Mouse (Mus musculus) splenic B cell, adult 2 months (primary cell): ENCODE data around the gene Palm2.
A peak's percentile ranks its signal among the peaks of the same experiment; 100 is the strongest.

Source experiments
- DNase-seq: peaks from one replicate; pipeline ENCODE4 v3.0.0-alpha.2; 2011; ENCODE audit warnings: low read depth, low spot score
- H3K27me3 ChIP-seq: 2 replicates; pipeline ENCODE4 v1.6.1; 2012; ENCODE audit warnings: mild to moderate bottlenecking, low read length, moderate library complexity, mixed read lengths; ENCODE audit not compliant: control insufficient read depth, poor library complexity, insufficient read depth, severe bottlenecking
- H3K36me3 ChIP-seq: 2 replicates; pipeline ENCODE4 v1.6.1; 2012; ENCODE audit warnings: mild to moderate bottlenecking, low read length, moderate library complexity, mixed read lengths; ENCODE audit not compliant: control insufficient read depth, poor library complexity, insufficient read depth, severe bottlenecking

Palm2 gene

GRCm38 (mm10) chr4:57694356-57695136, 260.5 kb downstream of the Palm2 start:
- Histone ChIP-seq H3K36me3 (no peaks in the 10 kb centered on the region), H3K27me3 (no peaks in the 10 kb centered on the region)
- DNase-seq: no peak

- Histone ChIP-seq H3K27me3 (no peaks in the 10 kb centered on the region), H3K36me3 (no peaks in the 10 kb centered on the region)
- no peak for DNase-seq
These were observed 262.9 kb downstream of the Palm2 start for GRCm38 (mm10) chr4:57696955-57697354.

GRCm38 (mm10) chr4:57697918-57698611, 264.0 kb downstream of the Palm2 start:
- H3K36me3 ChIP-seq: no peaks in the 10 kb centered on the region
- H3K27me3 ChIP-seq: no peaks in the 10 kb centered on the region
- no peak for DNase-seq

- no peak for DNase-seq
- Histone ChIP-seq H3K36me3 (no peaks in the 10 kb centered on the region), H3K27me3 (no peaks in the 10 kb centered on the region)
These were observed 267.5 kb downstream of the Palm2 start for GRCm38 (mm10) chr4:57701576-57701975.

- H3K27me3 ChIP-seq: no peaks in the 10 kb centered on the region
- no peaks in the 10 kb centered on the region for H3K36me3 ChIP-seq
- no peak for DNase-seq
These were observed 269.8 kb downstream of the Palm2 start for GRCm38 (mm10) chr4:57703574-57704470.

GRCm38 (mm10) chr4:57704575-57704974, 270.5 kb downstream of the Palm2 start:
- Histone ChIP-seq H3K27me3 (no peaks in the 10 kb centered on the region), H3K36me3 (no peaks in the 10 kb centered on the region)
- DNase-seq: peak; percentile 82

GRCm38 (mm10) chr4:57715849-57716248, 281.8 kb downstream of the Palm2 start:
- no peak for DNase-seq
- no peaks in the 10 kb centered on the region for H3K27me3 ChIP-seq
- H3K36me3 ChIP-seq: no peaks in the 10 kb centered on the region

- Histone ChIP-seq H3K27me3 (no peaks in the 10 kb centered on the region), H3K36me3 (no peaks in the 10 kb centered on the region)
- no peak for DNase-seq
These were observed 282.7 kb downstream of the Palm2 start for GRCm38 (mm10) chr4:57716735-57717134.

- Histone ChIP-seq H3K36me3 (no peaks in the 10 kb centered on the region), H3K27me3 (no peaks in the 10 kb centered on the region)
- DNase-seq: no peak
These were observed 283.3 kb downstream of the Palm2 start, which contains the start of gene Akap2 for GRCm38 (mm10) chr4:57717354-57717753. TSS of gene Akap2 (plus strand) at chr4:57717657.

- Histone ChIP-seq H3K27me3 (no peaks in the 10 kb centered on the region), H3K36me3 (no peaks in the 10 kb centered on the region)
- DNase-seq: peak; percentile 16
These were observed 285.3 kb downstream of the Palm2 start for GRCm38 (mm10) chr4:57719370-57719769.

GRCm38 (mm10) chr4:57720869-57721361, 286.9 kb downstream of the Palm2 start:
- Histone ChIP-seq H3K36me3 (no peaks in the 10 kb centered on the region), H3K27me3 (no peaks in the 10 kb centered on the region)
- peak; percentile 71 for DNase-seq

GRCm38 (mm10) chr4:57722296-57722695, 288.2 kb downstream of the Palm2 start:
- Histone ChIP-seq H3K36me3 (no peaks in the 10 kb centered on the region), H3K27me3 (no peaks in the 10 kb centered on the region)
- no peak for DNase-seq

GRCm38 (mm10) chr4:57723659-57724058, 289.6 kb downstream of the Palm2 start:
- DNase-seq: peak; percentile 48
- Histone ChIP-seq H3K36me3 (no peaks in the 10 kb centered on the region), H3K27me3 (no peaks in the 10 kb centered on the region)

GRCm38 (mm10) chr4:57725569-57725968, 291.5 kb downstream of the Palm2 start:
- no peaks in the 10 kb centered on the region for H3K27me3 ChIP-seq
- peak; percentile 47 for DNase-seq
- H3K36me3 ChIP-seq: no peaks in the 10 kb centered on the region
